Mouse (Mus musculus): Measurements from ENCODE around the gene Ppp1r18.

Ppp1r18 gene

GRCm38 (mm10) chr17:35836991-35837422, 28.4 kb upstream of the Ppp1r18 start:
- DNase-seq (ENCODE audit: low spot score in 2 of 2) = peak; percentile 90 to 93

GRCm38 (mm10) chr17:35837487-35837886, 27.9 kb upstream of the Ppp1r18 start:
- DNase-seq (ENCODE audit: low spot score in 2 of 2) = peak; percentile 54 to 80

- peak; percentile 95 to 97 for DNase-seq (ENCODE audit: low spot score in 2 of 2)
Observed at GRCm38 (mm10) chr17:35838122-35838544, 27.3 kb upstream of the Ppp1r18 start, which contains the start of gene Tubb5. Gene Tubb5, minus strand, starts transcription at chr17:35838306.

- DNase-seq (ENCODE audit: low spot score in 2 of 2) = no peak
Observed at GRCm38 (mm10) chr17:35838570-35838969, 26.8 kb upstream of the Ppp1r18 start.

GRCm38 (mm10) chr17:35839002-35839401, 26.4 kb upstream of the Ppp1r18 start:
- DNase-seq (ENCODE audit: low spot score in 2 of 2) = peak in 1 of 2 experiments; percentile 61

- no peak for DNase-seq (ENCODE audit: low spot score in 2 of 2)
Observed at GRCm38 (mm10) chr17:35840561-35840960, 24.8 kb upstream of the Ppp1r18 start.

GRCm38 (mm10) chr17:35841076-35841950, 24.1 kb upstream of the Ppp1r18 start, which contains the start of gene Mdc1:
Gene Mdc1, plus strand, starts transcription at chr17:35841515.
- DNase-seq (ENCODE audit: low spot score in 2 of 2) = peak; percentile 98 to 99

GRCm38 (mm10) chr17:35842006-35842405, 23.4 kb upstream of the Ppp1r18 start:
- peak; percentile 48 to 70 for DNase-seq (ENCODE audit: low spot score in 2 of 2)

GRCm38 (mm10) chr17:35843514-35843913, 21.9 kb upstream of the Ppp1r18 start:
- no peak for DNase-seq (ENCODE audit: low spot score in 2 of 2)

- DNase-seq (ENCODE audit: low spot score in 2 of 2) = no peak
Observed at GRCm38 (mm10) chr17:35848112-35848511, 17.3 kb upstream of the Ppp1r18 start.

- no peak for DNase-seq (ENCODE audit: low spot score in 2 of 2)
Observed at GRCm38 (mm10) chr17:35850974-35851373, 14.4 kb upstream of the Ppp1r18 start.

- DNase-seq (ENCODE audit: low spot score in 2 of 2) = no peak
Observed at GRCm38 (mm10) chr17:35859371-35859770, 6.0 kb upstream of the Ppp1r18 start.

GRCm38 (mm10) chr17:35859835-35860234, 5.6 kb upstream of the Ppp1r18 start:
- no peak for DNase-seq (ENCODE audit: low spot score in 2 of 2)

GRCm38 (mm10) chr17:35860831-35861197, 4.6 kb upstream of the Ppp1r18 start:
- no peak for DNase-seq (ENCODE audit: low spot score in 2 of 2)

- peak; percentile 86 to 93 for DNase-seq (ENCODE audit: low spot score in 2 of 2)
Observed at GRCm38 (mm10) chr17:35861198-35861857, 4.1 kb upstream of the Ppp1r18 start, which contains the start of gene Nrm. Gene Nrm, plus strand, starts transcription at chr17:35861318.

- DNase-seq (ENCODE audit: low spot score in 2 of 2) = no peak
Observed at GRCm38 (mm10) chr17:35864832-35865353, 500 bp upstream of the Ppp1r18 start.

GRCm38 (mm10) chr17:35866281-35866831, 963 bp downstream of the Ppp1r18 start:
- DNase-seq (ENCODE audit: low spot score in 2 of 2) = peak; percentile 57 to 78

- DNase-seq (ENCODE audit: low spot score in 2 of 2) = peak; percentile 71 to 80
Observed at GRCm38 (mm10) chr17:35866911-35867890, 1.8 kb downstream of the Ppp1r18 start.

GRCm38 (mm10) chr17:35868165-35868820, 2.9 kb downstream of the Ppp1r18 start:
- DNase-seq (ENCODE audit: low spot score in 2 of 2) = peak; percentile 49 to 73

- DNase-seq (ENCODE audit: low spot score in 2 of 2) = no peak
Observed at GRCm38 (mm10) chr17:35868961-35869345, 3.6 kb downstream of the Ppp1r18 start.

All from spleen, postnatal 4 days (tissue).